Mouse (Mus musculus) cerebellum, adult 2 months (tissue): ENCODE measurements around the gene Fam198a. TPM values are rescaled to one million over a fixed set of nuclear protein-coding genes. Genes with fewer than 3 reads are reported as not detected.
"Not testable (repeated sequence)": the region's sequence is repeated elsewhere in the genome, so short reads cannot be mapped to it uniquely, and the experiment has no call there.

Experiments used
- DNase-seq, 2 experiments: peaks; one replicate each; pipeline ENCODE4 v3.0.0; 2021
- H3K27ac ChIP-seq: fragments of 200-500 bp; 2 replicates; pipeline ENCODE4 v1.5.1; 2012; ENCODE audit warnings: low read length, control low read depth, inconsistent platforms; ENCODE audit not compliant: insufficient read depth
- H3K27me3 ChIP-seq: fragments of 200-500 bp; 2 replicates; pipeline ENCODE4 v1.6.1; 2012; ENCODE audit warnings: inconsistent platforms, mild to moderate bottlenecking, low read length, moderate library complexity; ENCODE audit not compliant: control insufficient read depth, insufficient read depth
- H3K4me1 ChIP-seq: fragments of 200-500 bp; 2 replicates; pipeline ENCODE4 v1.6.1; 2011; ENCODE audit warnings: low read length; ENCODE audit not compliant: control insufficient read depth, insufficient read depth
- H3K4me3 ChIP-seq: fragments of 200-500 bp; replicated peaks from 2 replicates; pipeline ENCODE3; 2011; ENCODE audit warnings: mild to moderate bottlenecking, low read depth, low read length, control low read depth; ENCODE audit not compliant: insufficient read depth
- CTCF ChIP-seq: fragments of 200-500 bp; IDR thresholded peaks from 2 replicates; pipeline ENCODE4 v1.5.1; 2011; ENCODE audit warnings: low read depth, mild to moderate bottlenecking, control low read depth, low read length, moderate library complexity, borderline replicate concordance; ENCODE audit not compliant: insufficient read depth
- POLR2A ChIP-seq: fragments of 200-500 bp; IDR thresholded peaks from 2 replicates; pipeline ENCODE4 v1.6.1; 2011; ENCODE audit warnings: low read length, control low read depth, borderline replicate concordance; ENCODE audit not compliant: insufficient read depth
- WGBS: fragments of 180-500 bp; shearing (Covaris S2); methylation state at CpG from one replicate; pipeline ENCODE4 v1.1.7; 2018; 5-methylcytosine and 5-hydroxymethylcytosine counted together
- polyA plus RNA-seq: library from polyadenylated mRNA; depleted of rRNA; stranded (reverse); fragments of >200 nt; gene quantifications from 2 replicates; pipeline ENCODE4 v1.2.3, GENCODE M21; 2012

The Fam198a gene
- polyA plus RNA-seq, 1 experiment = 3.1 TPM

GRCm38 (mm10) chr9:122018079-122018478, 67.3 kb downstream of the Fam198a start:
- H3K27me3 ChIP-seq = no peaks in the 10 kb centered on the region
- 88% methylated on average over 5 of the region's 5 CpGs for WGBS
- TF ChIP-seq CTCF (no peak), POLR2A (no peak)
- H3K27ac ChIP-seq = no peak overlapping the region
- no peak overlapping the region for H3K4me3 ChIP-seq
- H3K4me1 ChIP-seq = peaks cover 22% of the 10 kb centered on the region
- DNase-seq = no peak

GRCm38 (mm10) chr9:122018782-122019395, 68.1 kb downstream of the Fam198a start:
- WGBS = 6% methylated on average over 8 of the region's 8 CpGs
- no peak overlapping the region for H3K27ac ChIP-seq
- peaks cover 30% of the 10 kb centered on the region for H3K4me1 ChIP-seq
- TF ChIP-seq POLR2A = no peak
- TF ChIP-seq CTCF = peak; percentile 68; the same call in 1 of the 2 replicates
- H3K27me3 ChIP-seq = no peaks in the 10 kb centered on the region
- H3K4me3 ChIP-seq = no peak overlapping the region
- DNase-seq = peak; percentile 79 to 82

GRCm38 (mm10) chr9:122020321-122020720, 69.5 kb downstream of the Fam198a start:
- H3K27ac ChIP-seq = no peak overlapping the region
- no peak overlapping the region for H3K4me3 ChIP-seq
- H3K4me1 ChIP-seq = peaks cover 40% of the 10 kb centered on the region
- 90% methylated on average over 4 of the region's 4 CpGs for WGBS
- TF ChIP-seq CTCF = no peak
- TF ChIP-seq POLR2A = no peak
- no peaks in the 10 kb centered on the region for H3K27me3 ChIP-seq
- no peak for DNase-seq

- not testable (repeated sequence) for H3K4me3 ChIP-seq, DNase-seq, H3K27me3 ChIP-seq
- Histone ChIP-seq H3K27ac (peak overlapping the region; percentile 85; the same call in 1 of the 2 replicates), H3K4me1 (peaks cover 48% of the 10 kb centered on the region)
- WGBS = 89% methylated on average over 4 of the region's 4 CpGs
Measured at GRCm38 (mm10) chr9:122021171-122021570, 70.4 kb downstream of the Fam198a start.

- peak overlapping the region; percentile 85 for H3K27ac ChIP-seq
- TF ChIP-seq POLR2A (no peak), CTCF (no peak)
- no peak overlapping the region for H3K4me3 ChIP-seq
- no peaks in the 10 kb centered on the region for H3K27me3 ChIP-seq
- WGBS = 61% methylated on average over 5 of the region's 5 CpGs
- no peak for DNase-seq
- peaks cover 52% of the 10 kb centered on the region for H3K4me1 ChIP-seq
Measured at GRCm38 (mm10) chr9:122021581-122021980, 70.8 kb downstream of the Fam198a start.

GRCm38 (mm10) chr9:122022776-122023175, 72.0 kb downstream of the Fam198a start:
- DNase-seq = peak; percentile 79 to 92
- Histone ChIP-seq H3K27ac (peak overlapping the region; percentile 71), H3K4me3 (no peak overlapping the region), H3K27me3 (no peaks in the 10 kb centered on the region), H3K4me1 (peaks cover 59% of the 10 kb centered on the region)
- WGBS = 20% methylated on average over 9 of the region's 9 CpGs
- TF ChIP-seq POLR2A (no peak), CTCF (no peak)

- Histone ChIP-seq H3K4me3 (no peak overlapping the region), H3K4me1 (peaks cover 70% of the 10 kb centered on the region), H3K27me3 (no peaks in the 10 kb centered on the region), H3K27ac (peak overlapping the region; percentile 71; the same call in 1 of the 2 replicates)
- no peak for TF ChIP-seq POLR2A
- DNase-seq = no peak
- 86% methylated on average over 5 of the region's 5 CpGs for WGBS
Measured at GRCm38 (mm10) chr9:122023873-122024272, 73.1 kb downstream of the Fam198a start.

GRCm38 (mm10) chr9:122024419-122024818, 73.6 kb downstream of the Fam198a start:
- DNase-seq = no peak
- H3K27me3 ChIP-seq = no peaks in the 10 kb centered on the region
- H3K4me3 ChIP-seq = no peak overlapping the region
- H3K4me1 ChIP-seq = peaks cover 70% of the 10 kb centered on the region
- TF ChIP-seq CTCF (no peak), POLR2A (no peak)
- H3K27ac ChIP-seq = peak overlapping the region; percentile 71
- WGBS = 94% methylated on average over 6 of the region's 6 CpGs
